Mouse (Mus musculus): Measurements from ENCODE around the gene Gm7982.
"Not testable (repeated sequence)": the region's sequence is repeated elsewhere in the genome, so short reads cannot be mapped to it uniquely, and the experiment has no call there.

Gm7982 gene

GRCm38 (mm10) chr5:95741714-95742113 is at the start of gene Gm7982:
Gene Gm7982, plus strand, starts transcription at chr5:95742014.
- not testable (repeated sequence) for DNase-seq

GRCm38 (mm10) chr5:95736073-95736472 is 5.7 kb upstream of the Gm7982 start, which contains the start of gene Gm7978:
Gene Gm7978, minus strand, starts transcription at chr5:95736173.
- not testable (repeated sequence) for DNase-seq

DNA sequence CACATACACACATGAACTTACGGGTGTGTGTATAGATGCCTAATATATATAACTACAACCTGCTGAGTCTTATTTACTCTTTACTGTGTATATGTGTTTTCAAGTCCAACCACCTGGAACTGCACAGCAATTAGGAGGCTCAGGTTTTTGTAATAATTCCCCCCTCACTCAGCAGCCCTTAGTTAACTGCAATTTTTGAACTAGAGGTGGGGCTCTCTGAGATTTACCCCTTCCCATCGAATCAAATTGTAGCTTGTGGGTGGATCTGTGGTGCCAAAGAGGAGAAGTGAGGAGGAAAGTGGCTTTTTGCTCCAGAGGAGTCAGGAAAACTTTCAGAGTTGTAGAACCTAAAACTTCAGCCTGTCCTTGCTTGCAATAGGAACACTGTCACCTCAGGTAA is 33.9 kb downstream of the Gm7982 start, which contains the start of gene E330014E10Rik:
Gene E330014E10Rik, plus strand, starts transcription at position 301 of the 400 bp plus-strand sequence.
- DNase-seq: not testable (repeated sequence)
